Mouse (Mus musculus) megakaryocyte-erythroid progenitor cell, adult 5-6 weeks (primary cell): ENCODE results near the gene Anapc15-ps. TPM values are rescaled to one million over a fixed set of nuclear protein-coding genes. Genes with fewer than 3 reads are reported as not detected.
A peak's percentile ranks its signal among the peaks of the same experiment; 100 is the strongest.

Experiments used
- ATAC-seq: replicated peaks from 2 replicates; pipeline ENCODE4 v1.8.0; 2016; ENCODE audit warnings: mild to moderate bottlenecking, inconsistent platforms; ENCODE audit not compliant: severe bottlenecking, poor library complexity, low FRiP score, low TSS enrichment
- total RNA-seq, 2 experiments: library from RNA; stranded (forward) in 1 of 2; stranded (reverse) in 1 of 2; fragments of 200-1000, 215-1000 nt in 1 of 2; fragments of >200 nt in 1 of 2; fragmentation: Nextera tagmentation in 1 of 2; gene quantifications; 2 replicates each; pipeline ENCODE4 v1.2.3; 2014 to 2017

The Anapc15-ps gene
- total RNA-seq, 2 experiments from 2014 or later = 0.56 TPM; not detected in 1

GRCm38 (mm10) chr10:95676991-95677355 is 3.7 kb upstream of the Anapc15-ps start:
- ATAC-seq = 0 out of 2 replicates have a peak, but pooled peaks have one; percentile 19

GRCm38 (mm10) chr10:95676387-95676786 is 3.1 kb upstream of the Anapc15-ps start:
- ATAC-seq = no peak

- no peak for ATAC-seq
Observed at GRCm38 (mm10) chr10:95670781-95671780, 2.2 kb downstream of the Anapc15-ps start.

- no peak for ATAC-seq
Observed at GRCm38 (mm10) chr10:95669872-95670271, 3.4 kb downstream of the Anapc15-ps start.

GRCm38 (mm10) chr10:95669034-95669433 is 4.2 kb downstream of the Anapc15-ps start:
- ATAC-seq = no peak

GRCm38 (mm10) chr10:95667371-95668030 is 5.8 kb downstream of the Anapc15-ps start:
- ATAC-seq = no peak

- ATAC-seq = no peak
Observed at GRCm38 (mm10) chr10:95666791-95667190, 6.5 kb downstream of the Anapc15-ps start.

DNA sequence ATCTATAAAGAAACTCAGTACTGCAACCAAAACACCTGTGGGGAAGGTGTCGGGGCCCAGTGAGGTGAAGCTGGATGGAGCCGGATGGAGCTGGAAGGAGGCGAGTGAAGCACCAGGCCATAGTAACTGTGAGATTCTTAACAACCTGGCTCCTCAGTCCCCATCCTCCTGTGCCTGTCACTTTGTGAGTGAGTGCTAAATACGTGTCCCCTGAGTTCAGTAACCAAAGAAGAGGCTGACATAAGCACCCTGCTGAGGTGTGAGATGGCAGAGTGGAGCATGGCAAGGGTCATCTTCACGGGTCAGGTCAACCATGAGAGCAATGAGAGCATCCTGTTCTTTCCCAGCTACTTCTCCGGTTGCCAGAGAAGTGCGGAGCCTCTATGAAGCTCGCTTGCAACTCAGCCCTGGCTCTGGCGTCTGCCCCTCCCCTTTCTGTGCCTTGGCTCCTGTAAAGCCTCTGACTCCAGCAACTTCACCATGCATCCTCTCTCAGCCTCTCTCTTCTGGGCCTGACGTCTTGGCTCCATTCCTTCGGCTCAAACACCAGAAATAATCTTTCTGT is 7.7 kb downstream of the Anapc15-ps start:
- 0 out of 2 replicates have a peak, but pooled peaks have one; percentile 26 for ATAC-seq

DNA sequence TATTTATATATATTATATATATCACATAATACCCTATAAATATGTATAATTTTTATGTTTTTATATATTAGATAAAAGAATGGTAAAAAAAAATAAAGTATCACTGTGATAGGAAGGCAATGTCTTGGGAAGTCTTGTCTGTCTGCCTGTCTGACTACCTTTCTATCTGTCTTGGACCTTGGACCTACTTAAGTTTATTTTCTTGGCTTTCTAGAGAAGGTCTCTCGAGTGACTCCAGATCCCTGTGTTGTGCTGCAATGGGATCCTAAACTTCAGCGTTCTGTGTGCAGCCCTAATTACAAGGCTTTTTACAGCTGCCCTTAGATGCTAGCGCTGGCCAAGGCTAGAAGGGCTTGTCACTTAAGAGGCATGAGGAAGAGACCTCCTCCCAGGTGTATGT is 8.6 kb downstream of the Anapc15-ps start:
- ATAC-seq = no peak

- no peak for ATAC-seq
Observed at GRCm38 (mm10) chr10:95660356-95660755, 12.9 kb downstream of the Anapc15-ps start.

GRCm38 (mm10) chr10:95659471-95660150 is 13.6 kb downstream of the Anapc15-ps start:
- ATAC-seq = no peak

DNA sequence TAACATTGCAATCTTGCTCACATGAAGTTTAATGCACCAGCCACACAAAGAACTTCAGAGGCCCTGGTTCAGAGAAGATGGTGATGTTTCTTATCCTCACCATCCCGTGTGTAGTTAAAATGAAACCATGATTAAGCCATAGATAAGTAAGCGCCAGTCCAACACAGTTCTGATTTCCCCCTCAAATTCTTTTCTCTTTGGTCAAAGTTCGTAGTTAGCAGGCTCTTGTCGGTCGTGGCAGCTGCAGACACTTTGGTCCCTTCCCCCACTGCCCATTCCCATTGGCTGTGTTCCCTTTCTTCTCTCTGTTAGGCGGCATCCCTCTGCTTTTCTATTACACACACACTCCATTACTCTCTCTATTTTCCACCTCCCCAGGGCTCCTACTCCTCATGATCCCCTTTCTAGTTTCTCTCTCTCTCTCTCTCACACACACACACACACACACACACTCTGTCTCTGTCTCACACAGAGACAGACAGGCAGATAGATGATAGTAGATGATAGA is 14.4 kb downstream of the Anapc15-ps start:
- ATAC-seq = no peak

GRCm38 (mm10) chr10:95656236-95657225 is 16.7 kb downstream of the Anapc15-ps start:
- no peak for ATAC-seq

DNA sequence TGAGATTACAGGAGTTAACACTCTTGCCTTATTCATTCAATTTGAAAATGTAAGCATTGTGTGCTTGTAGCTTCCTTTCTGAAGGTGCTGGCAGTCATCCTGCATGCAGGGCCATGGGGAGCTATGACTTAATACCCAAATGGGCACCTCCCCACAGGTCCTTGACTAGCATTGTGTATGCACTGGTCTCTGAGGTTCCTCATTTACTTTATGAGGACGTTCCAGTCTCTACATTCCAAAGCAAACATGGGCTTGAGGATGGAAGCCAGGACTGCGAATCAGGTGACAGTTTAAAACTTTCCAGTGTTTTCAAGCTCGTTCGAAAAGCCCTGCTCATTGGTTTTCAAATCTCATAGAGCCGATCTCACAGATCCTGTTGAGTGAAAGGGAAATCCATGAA is 21.1 kb downstream of the Anapc15-ps start:
- no peak for ATAC-seq

GRCm38 (mm10) chr10:95648326-95648888 is 24.8 kb downstream of the Anapc15-ps start:
- ATAC-seq = no peak

DNA sequence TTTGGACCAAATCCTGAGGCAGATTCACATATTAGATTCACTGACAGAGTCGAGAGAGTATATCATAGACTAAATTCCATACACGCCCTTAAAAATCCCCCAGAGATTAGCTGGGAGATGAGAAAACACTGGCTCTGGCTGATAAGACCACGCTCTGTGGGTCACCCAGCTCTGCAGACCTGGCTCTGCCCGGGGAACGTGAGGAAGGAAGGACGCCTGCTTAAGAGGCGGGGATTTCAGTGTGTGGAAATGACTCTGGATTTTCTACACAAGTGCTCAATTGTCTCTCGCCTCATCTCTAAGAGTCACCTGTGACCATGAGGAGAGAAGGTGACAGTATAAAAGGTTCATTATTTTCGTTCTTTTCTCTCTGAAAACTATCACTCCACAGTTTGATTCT is 26.1 kb downstream of the Anapc15-ps start:
- ATAC-seq = peak; percentile 55; the same call in 1 of the 2 replicates

DNA sequence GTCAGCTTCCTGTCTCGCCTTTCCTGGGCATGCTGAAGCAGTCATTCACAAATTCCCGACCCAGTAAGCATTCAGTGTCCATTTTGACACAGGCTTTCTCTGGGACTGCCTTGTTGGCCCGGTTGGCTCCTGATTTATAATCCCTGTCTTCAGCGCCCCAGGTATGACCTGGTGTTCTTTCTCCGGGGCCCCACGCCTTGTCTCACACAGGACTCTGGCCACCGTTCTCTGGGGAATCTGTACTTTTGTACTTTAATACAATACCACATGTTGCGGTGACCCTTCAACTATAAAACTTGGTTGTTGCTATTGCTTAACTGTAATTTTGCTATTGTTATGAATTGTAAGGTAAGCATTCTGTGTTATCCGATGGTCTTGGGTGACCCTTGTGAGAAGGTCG is 26.7 kb downstream of the Anapc15-ps start:
- ATAC-seq = no peak
